Mouse (Mus musculus): Measurements from ENCODE around the gene Hal. TPM values are rescaled to one million over a fixed set of nuclear protein-coding genes. Genes with fewer than 3 reads are reported as not detected.

The Hal gene
- total and polyA plus RNA-seq, 3 experiments = 0.03 to 0.12 TPM; not detected in 1

- no peak for TF ChIP-seq MAX (IDR thresholded peaks at IDR 0.05; ENCODE audit: low read length)
- TF ChIP-seq TCF12 (IDR thresholded peaks at IDR 0.05; ENCODE audit: low read depth, low read length) = no peak
- no peak for TF ChIP-seq JUND (IDR thresholded peaks at IDR 0.05; ENCODE audit: low read depth, low read length)
- no peak for TF ChIP-seq ETS1 (IDR thresholded peaks at IDR 0.05; ENCODE audit: low read depth, low read length)
- no peak for TF ChIP-seq CTCF (IDR thresholded peaks at IDR 0.05 in 2 of 3, conservative IDR thresholded peaks at IDR 0.05 in 1 of 3; ENCODE audit: control insufficient read depth in 1 of 3, insufficient read depth in 1 of 3, low read depth in 2 of 3, low read length in 3 of 3, poor library complexity in 1 of 3, severe bottlenecking in 1 of 3)
- TF ChIP-seq GATA1 (IDR thresholded peaks at IDR 0.05; ENCODE audit: low read depth, low read length) = no peak
- TF ChIP-seq ELF1 (IDR thresholded peaks at IDR 0.05; ENCODE audit: low read depth, low read length) = no peak
- no peak for TF ChIP-seq ZKSCAN1 (IDR thresholded peaks at IDR 0.05; ENCODE audit: low read depth, low read length)
- TF ChIP-seq TBP (IDR thresholded peaks at IDR 0.05; ENCODE audit: low read depth, low read length) = no peak
- TF ChIP-seq USF1 (IDR thresholded peaks at IDR 0.05; ENCODE audit: low read depth, low read length) = no peak
- TF ChIP-seq USF2 (IDR thresholded peaks at IDR 0.05; ENCODE audit: borderline replicate concordance in 1 of 2, insufficient read depth in 1 of 2, low read depth in 1 of 2, low read length in 2 of 2) = no peak
- TF ChIP-seq POLR2A (IDR thresholded peaks at IDR 0.05; ENCODE audit: control insufficient read depth in 1 of 2, insufficient read depth in 1 of 2, low read depth in 1 of 2, low read length in 2 of 2, poor library complexity in 1 of 2) = no peak
- no peak for TF ChIP-seq ZMIZ1 (IDR thresholded peaks at IDR 0.05; ENCODE audit: low read depth, low read length)
- no peak for TF ChIP-seq NRF1 (IDR thresholded peaks at IDR 0.05; ENCODE audit: insufficient read depth, low read depth, low read length, poor library complexity, severe bottlenecking)
- TF ChIP-seq ZC3H11A (IDR thresholded peaks at IDR 0.05; ENCODE audit: low read depth, low read length) = no peak
- TF ChIP-seq MYC (IDR thresholded peaks at IDR 0.05; ENCODE audit: low read depth, low read length) = no peak
- no peak for TF ChIP-seq EP300 (IDR thresholded peaks at IDR 0.05; ENCODE audit: low read depth in 1 of 2, low read length in 2 of 2)
- H3K36me3 ChIP-seq (ENCODE audit: control insufficient read depth in 1 of 2, insufficient read depth in 2 of 2, low read length in 2 of 2) = peaks cover 0 to 3% of the 10 kb centered on the region in 2 experiments; a peak in 3 of 4 replicates
- H3K9me3 ChIP-seq (replicated peaks; ENCODE audit: insufficient read depth, low read length) = no peaks in the 10 kb centered on the region
- no peak overlapping the region for H3K27ac ChIP-seq (ENCODE audit: control insufficient read depth, low read depth, low read length)
- H3K9ac ChIP-seq (ENCODE audit: control insufficient read depth, low read depth, low read length, poor library complexity, severe bottlenecking) = no peak overlapping the region
- H3K4me3 ChIP-seq (ENCODE audit: control insufficient read depth in 1 of 2, insufficient read depth in 1 of 2, low read depth in 2 of 2, low read length in 2 of 2) = no peak overlapping the region
- no peaks in the 10 kb centered on the region; a peak in 1 of 4 replicates for H3K4me1 ChIP-seq (ENCODE audit: control insufficient read depth in 1 of 2, insufficient read depth in 2 of 2, low read length in 2 of 2)
- DNase-seq (ENCODE audit: low read depth, low spot score) = no peak
- H3K79me2 ChIP-seq (ENCODE audit: control insufficient read depth, insufficient read depth, low read length, poor library complexity) = no peaks in the 10 kb centered on the region
- H3K27me3 ChIP-seq (ENCODE audit: control insufficient read depth in 1 of 2, insufficient read depth in 2 of 2, low read length in 2 of 2) = no peaks in the 10 kb centered on the region
Observed at GRCm38 (mm10) chr10:93488828-93489226, 259 bp downstream of the Hal start.

GRCm38 (mm10) chr10:93490451-93490850 is 1.9 kb downstream of the Hal start:
- no peak for TF ChIP-seq ETS1 (IDR thresholded peaks at IDR 0.05; ENCODE audit: low read depth, low read length)
- no peak for TF ChIP-seq USF1 (IDR thresholded peaks at IDR 0.05; ENCODE audit: low read depth, low read length)
- TF ChIP-seq MAZ (IDR thresholded peaks at IDR 0.05; ENCODE audit: low read depth, low read length) = no peak
- no peak for TF ChIP-seq UBTF (IDR thresholded peaks at IDR 0.05; ENCODE audit: borderline replicate concordance, insufficient read depth, low read depth, low read length)
- no peak for TF ChIP-seq ZC3H11A (IDR thresholded peaks at IDR 0.05; ENCODE audit: low read depth, low read length)
- no peak for TF ChIP-seq POLR2AphosphoS2 (IDR thresholded peaks at IDR 0.05; ENCODE audit: low read length)
- TF ChIP-seq MXI1 (IDR thresholded peaks at IDR 0.05; ENCODE audit: low read depth, low read length) = no peak
- TF ChIP-seq MAX (IDR thresholded peaks at IDR 0.05; ENCODE audit: low read length) = no peak
- no peak for TF ChIP-seq GABPA (IDR thresholded peaks at IDR 0.05; ENCODE audit: low read depth, low read length)
- TF ChIP-seq EP300 (IDR thresholded peaks at IDR 0.05; ENCODE audit: low read depth in 1 of 2, low read length in 2 of 2) = no peak
- no peak for TF ChIP-seq USF2 (IDR thresholded peaks at IDR 0.05; ENCODE audit: borderline replicate concordance in 1 of 2, insufficient read depth in 1 of 2, low read depth in 1 of 2, low read length in 2 of 2)
- no peak for TF ChIP-seq E2F4 (IDR thresholded peaks at IDR 0.05; ENCODE audit: borderline replicate concordance, low read depth, low read length)
- TF ChIP-seq CHD2 (IDR thresholded peaks at IDR 0.05; ENCODE audit: low read length) = no peak
- TF ChIP-seq KAT2A (conservative IDR thresholded peaks at IDR 0.05; ENCODE audit: low read depth, low read length) = no peak
- no peak overlapping the region for H3K4me3 ChIP-seq (ENCODE audit: control insufficient read depth in 1 of 2, insufficient read depth in 1 of 2, low read depth in 2 of 2, low read length in 2 of 2)
- H3K27me3 ChIP-seq (ENCODE audit: control insufficient read depth in 1 of 2, insufficient read depth in 2 of 2, low read length in 2 of 2) = no peaks in the 10 kb centered on the region
- H3K36me3 ChIP-seq (ENCODE audit: control insufficient read depth in 1 of 2, insufficient read depth in 2 of 2, low read length in 2 of 2) = no peaks in the 10 kb centered on the region; a peak in 1 of 4 replicates
- no peaks in the 10 kb centered on the region for H3K79me2 ChIP-seq (ENCODE audit: control insufficient read depth, insufficient read depth, low read length, poor library complexity)
- H3K4me1 ChIP-seq (ENCODE audit: control insufficient read depth in 1 of 2, insufficient read depth in 2 of 2, low read length in 2 of 2) = no peaks in the 10 kb centered on the region; a peak in 1 of 4 replicates
- H3K9ac ChIP-seq (ENCODE audit: control insufficient read depth, low read depth, low read length, poor library complexity, severe bottlenecking) = no peak overlapping the region
- DNase-seq (ENCODE audit: low read depth, low spot score) = no peak
- H3K9me3 ChIP-seq (replicated peaks; ENCODE audit: insufficient read depth, low read length) = no peaks in the 10 kb centered on the region
- H3K27ac ChIP-seq (ENCODE audit: control insufficient read depth, low read depth, low read length) = no peak overlapping the region

Data from MEL (cell line).